Mouse (Mus musculus): ENCODE measurements around the gene Mmp2. TPM values are rescaled to one million over a fixed set of nuclear protein-coding genes. Genes with fewer than 3 reads are reported as not detected.

Gene Mmp2
- polyA plus RNA-seq, 1 experiment from 2014 or later = 196 TPM

- no peak for DNase-seq (ENCODE audit: low spot score)
- Histone ChIP-seq H3K4me2 (ENCODE audit: low read length) (no peak overlapping the region), H3K4me3 (ENCODE audit: low read depth, low read length) (no peak overlapping the region), H3K9ac (ENCODE audit: low read length) (no peak overlapping the region), H3K36me3 (ENCODE audit: control insufficient read depth, insufficient read depth, low read length) (peaks cover 49% of the 10 kb centered on the region), H3K27ac (ENCODE audit: low read depth) (no peak overlapping the region), H3K27me3 (replicated peaks; ENCODE audit: control insufficient read depth, insufficient read depth, low read length) (no peaks in the 10 kb centered on the region), H3K9me3 (ENCODE audit: control insufficient read depth, low read length) (no peaks in the 10 kb centered on the region), H3K4me1 (replicated peaks; ENCODE audit: control insufficient read depth, insufficient read depth, low read length) (peaks cover 33% of the 10 kb centered on the region)
- ATAC-seq (replicated peaks; ENCODE audit: low FRiP score, low TSS enrichment, low read depth) = no peak
- 44% methylated on average over 6 of the region's 6 CpGs for WGBS
These were observed 22.2 kb downstream of the Mmp2 start for GRCm38 (mm10) chr8:92849261-92849660.

- DNase-seq (ENCODE audit: low spot score) (no peak), ATAC-seq (replicated peaks; ENCODE audit: low FRiP score, low TSS enrichment, low read depth) (no peak)
- peaks cover 40% of the 10 kb centered on the region for H3K36me3 ChIP-seq (ENCODE audit: control insufficient read depth, insufficient read depth, low read length)
- H3K27me3 ChIP-seq (replicated peaks; ENCODE audit: control insufficient read depth, insufficient read depth, low read length) = no peaks in the 10 kb centered on the region
- no peaks in the 10 kb centered on the region for H3K9me3 ChIP-seq (ENCODE audit: control insufficient read depth, low read length)
- peaks cover 33% of the 10 kb centered on the region for H3K4me1 ChIP-seq (replicated peaks; ENCODE audit: control insufficient read depth, insufficient read depth, low read length)
- 55% methylated on average over 4 of the region's 4 CpGs for WGBS
- no peak overlapping the region for H3K27ac ChIP-seq (ENCODE audit: low read depth)
- no peak overlapping the region for H3K4me3 ChIP-seq (ENCODE audit: low read depth, low read length)
- no peak overlapping the region for H3K9ac ChIP-seq (ENCODE audit: low read length)
- H3K4me2 ChIP-seq (ENCODE audit: low read length) = no peak overlapping the region
These were observed 23.1 kb downstream of the Mmp2 start for GRCm38 (mm10) chr8:92850239-92850638.

GRCm38 (mm10) chr8:92851381-92851780 lies 24.3 kb downstream of the Mmp2 start:
- Histone ChIP-seq H3K4me2 (ENCODE audit: low read length) (no peak overlapping the region), H3K4me1 (replicated peaks; ENCODE audit: control insufficient read depth, insufficient read depth, low read length) (peaks cover 36% of the 10 kb centered on the region), H3K36me3 (ENCODE audit: control insufficient read depth, insufficient read depth, low read length) (peaks cover 30% of the 10 kb centered on the region), H3K27ac (ENCODE audit: low read depth) (no peak overlapping the region), H3K4me3 (ENCODE audit: low read depth, low read length) (no peak overlapping the region), H3K27me3 (replicated peaks; ENCODE audit: control insufficient read depth, insufficient read depth, low read length) (no peaks in the 10 kb centered on the region), H3K9ac (ENCODE audit: low read length) (no peak overlapping the region), H3K9me3 (ENCODE audit: control insufficient read depth, low read length) (no peaks in the 10 kb centered on the region)
- WGBS = 40% methylated on average over 3 of the region's 3 CpGs
- ATAC-seq (replicated peaks; ENCODE audit: low FRiP score, low TSS enrichment, low read depth) (no peak), DNase-seq (ENCODE audit: low spot score) (no peak)

GRCm38 (mm10) chr8:92853188-92853983 lies 26.3 kb downstream of the Mmp2 start:
- Histone ChIP-seq H3K27me3 (replicated peaks; ENCODE audit: control insufficient read depth, insufficient read depth, low read length) (no peaks in the 10 kb centered on the region), H3K4me1 (replicated peaks; ENCODE audit: control insufficient read depth, insufficient read depth, low read length) (peaks cover 34% of the 10 kb centered on the region), H3K9ac (ENCODE audit: low read length) (no peak overlapping the region), H3K4me2 (ENCODE audit: low read length) (no peak overlapping the region), H3K27ac (ENCODE audit: low read depth) (0 out of 2 replicates have a peak overlapping the region, but pooled peaks have one; percentile 11), H3K36me3 (ENCODE audit: control insufficient read depth, insufficient read depth, low read length) (peaks cover 17% of the 10 kb centered on the region), H3K9me3 (ENCODE audit: control insufficient read depth, low read length) (no peaks in the 10 kb centered on the region), H3K4me3 (ENCODE audit: low read depth, low read length) (no peak overlapping the region)
- 30% methylated on average over 18 of the region's 18 CpGs for WGBS
- DNase-seq (ENCODE audit: low spot score) (no peak), ATAC-seq (replicated peaks; ENCODE audit: low FRiP score, low TSS enrichment, low read depth) (no peak)

GRCm38 (mm10) chr8:92854673-92855072 lies 27.6 kb downstream of the Mmp2 start:
- H3K4me3 ChIP-seq (ENCODE audit: low read depth, low read length) = peak overlapping the region; percentile 48; the same call in 1 of the 2 replicates
- H3K4me1 ChIP-seq (replicated peaks; ENCODE audit: control insufficient read depth, insufficient read depth, low read length) = peaks cover 34% of the 10 kb centered on the region
- H3K27ac ChIP-seq (ENCODE audit: low read depth) = no peak overlapping the region
- peaks cover 5% of the 10 kb centered on the region for H3K36me3 ChIP-seq (ENCODE audit: control insufficient read depth, insufficient read depth, low read length)
- no peaks in the 10 kb centered on the region for H3K9me3 ChIP-seq (ENCODE audit: control insufficient read depth, low read length)
- no peak for ATAC-seq (replicated peaks; ENCODE audit: low FRiP score, low TSS enrichment, low read depth)
- DNase-seq (ENCODE audit: low spot score) = no peak
- H3K27me3 ChIP-seq (replicated peaks; ENCODE audit: control insufficient read depth, insufficient read depth, low read length) = no peaks in the 10 kb centered on the region
- H3K4me2 ChIP-seq (ENCODE audit: low read length) = peak overlapping the region; percentile 88
- H3K9ac ChIP-seq (ENCODE audit: low read length) = no peak overlapping the region
- 81% methylated on average over 3 of the region's 3 CpGs for WGBS

- Histone ChIP-seq H3K27ac (ENCODE audit: low read depth) (no peak within 1 kb of the TSS), H3K9me3 (ENCODE audit: control insufficient read depth, low read length) (no peaks in the 10 kb centered on the region), H3K36me3 (ENCODE audit: control insufficient read depth, insufficient read depth, low read length) (no peaks in the 10 kb centered on the region), H3K9ac (ENCODE audit: low read length) (peak within 1 kb of the TSS; percentile 54), H3K4me2 (ENCODE audit: low read length) (peak within 1 kb of the TSS; percentile 88), H3K4me1 (replicated peaks; ENCODE audit: control insufficient read depth, insufficient read depth, low read length) (peaks cover 34% of the 10 kb centered on the region), H3K27me3 (replicated peaks; ENCODE audit: control insufficient read depth, insufficient read depth, low read length) (no peaks in the 10 kb centered on the region), H3K4me3 (ENCODE audit: low read depth, low read length) (peak within 1 kb of the TSS; percentile 48)
- ATAC-seq (replicated peaks; ENCODE audit: low FRiP score, low TSS enrichment, low read depth) (peak; percentile 75), DNase-seq (ENCODE audit: low spot score) (peak; percentile 83)
- under 1% methylated on average over 50 of the region's 50 CpGs for WGBS
These were observed 28.2 kb downstream of the Mmp2 start, which contains the start of gene Lpcat2 for GRCm38 (mm10) chr8:92855171-92855894. Gene Lpcat2 (plus strand): TSS chr8:92855339.

GRCm38 (mm10) chr8:92856273-92856986 lies 29.3 kb downstream of the Mmp2 start:
- no peak overlapping the region for H3K27ac ChIP-seq (ENCODE audit: low read depth)
- no peak for ATAC-seq (replicated peaks; ENCODE audit: low FRiP score, low TSS enrichment, low read depth)
- peak overlapping the region; percentile 88 for H3K4me2 ChIP-seq (ENCODE audit: low read length)
- 72% methylated on average over 7 of the region's 7 CpGs for WGBS
- H3K36me3 ChIP-seq (ENCODE audit: control insufficient read depth, insufficient read depth, low read length) = no peaks in the 10 kb centered on the region
- no peaks in the 10 kb centered on the region for H3K9me3 ChIP-seq (ENCODE audit: control insufficient read depth, low read length)
- peak overlapping the region; percentile 48; the same call in 1 of the 2 replicates for H3K4me3 ChIP-seq (ENCODE audit: low read depth, low read length)
- peaks cover 27% of the 10 kb centered on the region for H3K4me1 ChIP-seq (replicated peaks; ENCODE audit: control insufficient read depth, insufficient read depth, low read length)
- no peak for DNase-seq (ENCODE audit: low spot score)
- H3K27me3 ChIP-seq (replicated peaks; ENCODE audit: control insufficient read depth, insufficient read depth, low read length) = no peaks in the 10 kb centered on the region
- H3K9ac ChIP-seq (ENCODE audit: low read length) = no peak overlapping the region

GRCm38 (mm10) chr8:92858475-92859182 lies 31.5 kb downstream of the Mmp2 start:
- DNase-seq (ENCODE audit: low spot score) = no peak
- no peak for ATAC-seq (replicated peaks; ENCODE audit: low FRiP score, low TSS enrichment, low read depth)
- H3K4me1 ChIP-seq (replicated peaks; ENCODE audit: control insufficient read depth, insufficient read depth, low read length) = peaks cover 12% of the 10 kb centered on the region; the same call in 1 of the 2 replicates
- H3K9me3 ChIP-seq (ENCODE audit: control insufficient read depth, low read length) = no peaks in the 10 kb centered on the region
- no peaks in the 10 kb centered on the region for H3K27me3 ChIP-seq (replicated peaks; ENCODE audit: control insufficient read depth, insufficient read depth, low read length)
- H3K4me3 ChIP-seq (ENCODE audit: low read depth, low read length) = no peak overlapping the region
- H3K27ac ChIP-seq (ENCODE audit: low read depth) = no peak overlapping the region
- H3K4me2 ChIP-seq (ENCODE audit: low read length) = no peak overlapping the region
- WGBS = 90% methylated on average over 14 of the region's 14 CpGs
- no peak overlapping the region for H3K9ac ChIP-seq (ENCODE audit: low read length)
- H3K36me3 ChIP-seq (ENCODE audit: control insufficient read depth, insufficient read depth, low read length) = no peaks in the 10 kb centered on the region

All from intestine, embryonic 14.5 days (tissue).